Mouse (Mus musculus) midbrain, embryonic 12.5 days (tissue): ENCODE results near the gene Evx2. TPM values are rescaled to one million over a fixed set of nuclear protein-coding genes. Genes with fewer than 3 reads are reported as not detected.

Experiments
- ATAC-seq: fragments of 200-750 bp; cut with Nextera tagmentation; 2 replicates; pipeline ENCODE4 v1.8.0; 2017; ENCODE audit warnings: low read depth, moderate TSS enrichment, moderate library complexity; ENCODE audit not compliant: low FRiP score
- H3K27ac ChIP-seq: fragments of 300-500 bp; sonication (generic); replicated peaks from 2 replicates; pipeline ENCODE4 v1.5.1; 2016; ENCODE audit warnings: mild to moderate bottlenecking
- H3K27me3 ChIP-seq: fragments of 300-500 bp; sonication (generic); 2 replicates; pipeline ENCODE4 v1.6.1; 2016; ENCODE audit warnings: mild to moderate bottlenecking
- H3K36me3 ChIP-seq: fragments of 300-500 bp; sonication (generic); 2 replicates; pipeline ENCODE4 v1.6.1; 2016
- H3K4me1 ChIP-seq: fragments of 300-500 bp; sonication (generic); 2 replicates; pipeline ENCODE4 v1.6.1; 2016
- H3K4me2 ChIP-seq: fragments of 300-500 bp; sonication (generic); replicated peaks from 2 replicates; pipeline ENCODE4 v1.6.1; 2016; ENCODE audit warnings: mild to moderate bottlenecking, moderate library complexity
- H3K4me3 ChIP-seq: fragments of 300-500 bp; sonication (generic); 2 replicates; pipeline ENCODE4 v1.5.1; 2016; ENCODE audit warnings: mild to moderate bottlenecking
- H3K9ac ChIP-seq: fragments of 300-500 bp; sonication (generic); replicated peaks from 2 replicates; pipeline ENCODE4 v1.6.1; 2016; ENCODE audit warnings: mild to moderate bottlenecking, moderate library complexity
- H3K9me3 ChIP-seq: fragments of 300-500 bp; sonication (generic); 2 replicates; pipeline ENCODE4 v1.6.1; 2016; ENCODE audit warnings: mild to moderate bottlenecking
- WGBS: fragments of 180-500 bp; shearing (Covaris S2); methylation state at CpG from one replicate; pipeline ENCODE4 v1.1.7; 2016; 5-methylcytosine and 5-hydroxymethylcytosine counted together
- polyA plus RNA-seq: library from polyadenylated mRNA; unstranded; fragments of >200 nt; fragmentation: Nextera tagmentation; extraction: Ambion mirVana; gene quantifications from 2 replicates; pipeline ENCODE4 v1.2.1, GENCODE M21; 2016

The Evx2 gene
- polyA plus RNA-seq, 1 experiment from 2014 or later, result 1.4 TPM

DNA sequence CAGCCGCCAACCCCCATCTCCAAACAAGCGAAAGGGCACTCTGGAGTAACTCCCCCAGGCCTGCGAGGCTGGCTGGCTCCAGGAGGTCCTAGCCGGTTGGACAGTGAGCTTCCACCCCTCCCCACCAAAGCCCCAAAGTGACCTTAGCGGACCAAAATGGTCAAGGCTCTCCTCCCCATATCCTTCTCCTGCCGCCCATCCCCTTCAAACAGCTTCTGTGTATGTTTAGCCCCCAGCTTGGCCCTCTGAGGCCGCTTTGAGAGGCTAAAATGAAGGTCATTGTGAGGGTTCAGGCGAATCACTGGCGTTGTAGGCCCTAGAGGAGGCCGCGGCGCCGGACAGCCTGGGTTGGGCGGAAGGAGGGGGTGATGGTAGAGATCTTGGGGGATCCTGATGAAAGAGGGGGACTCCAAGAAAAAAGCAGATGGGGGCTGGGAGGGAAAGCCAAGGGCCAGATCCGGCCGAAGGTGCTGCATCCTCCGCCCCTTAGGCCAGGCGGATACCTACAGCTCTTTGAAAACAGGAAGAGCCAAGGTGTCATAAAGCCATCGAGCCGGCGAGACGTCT is 41.3 kb upstream of the Evx2 start:
- WGBS, result under 1% methylated on average over 22 of the region's 22 CpGs
- H3K9ac ChIP-seq, result no peak overlapping the region
- H3K4me2 ChIP-seq, result no peak overlapping the region
- H3K27ac ChIP-seq, result no peak overlapping the region
- no peak overlapping the region for H3K4me3 ChIP-seq
- H3K36me3 ChIP-seq, result no peaks in the 10 kb centered on the region
- H3K4me1 ChIP-seq, result peaks cover 25% of the 10 kb centered on the region
- no peaks in the 10 kb centered on the region for H3K9me3 ChIP-seq
- peaks cover 93% of the 10 kb centered on the region for H3K27me3 ChIP-seq
- ATAC-seq, result no peak

DNA sequence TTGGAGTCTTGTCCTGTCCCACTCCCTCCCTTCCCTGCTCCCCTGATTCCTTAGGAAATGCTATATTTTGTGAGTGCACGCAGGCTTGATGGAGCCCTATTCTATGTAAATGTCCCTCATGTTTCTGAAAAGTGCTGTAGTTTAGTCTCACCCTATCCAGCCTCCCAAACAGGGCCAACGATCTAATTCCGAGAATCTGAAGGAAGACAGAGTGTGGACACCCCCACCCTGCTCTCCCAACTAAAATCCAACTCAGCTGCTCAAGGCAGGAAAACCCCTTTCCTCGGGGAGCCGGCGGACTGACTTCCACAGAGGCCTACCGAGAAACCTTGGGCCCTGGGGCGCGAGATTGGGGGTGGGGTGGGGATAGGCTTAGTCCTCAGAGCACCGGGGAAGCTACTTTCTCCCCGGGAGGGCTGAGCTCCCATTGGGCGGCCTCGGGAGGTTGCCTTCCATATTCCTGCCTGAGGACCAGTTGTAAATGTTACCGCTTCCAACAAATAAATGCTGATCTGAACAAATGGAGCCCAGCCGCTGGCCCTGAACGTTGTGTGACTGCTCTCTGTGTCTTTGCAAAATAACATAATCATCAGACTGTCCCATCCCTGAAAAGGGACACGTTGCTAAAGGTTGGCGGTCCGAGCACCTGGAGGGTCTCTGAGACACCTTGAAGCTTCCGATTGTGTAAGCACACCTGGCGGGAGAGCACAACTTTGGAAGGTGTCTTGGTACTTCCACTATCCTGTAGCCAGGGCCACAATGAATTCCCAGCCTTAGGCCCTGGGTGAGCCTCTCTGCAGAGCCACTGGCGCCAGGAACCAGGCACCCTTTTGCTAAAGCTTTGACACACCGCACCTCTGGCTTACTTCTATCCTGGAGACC is 40.5 kb upstream of the Evx2 start:
- Histone ChIP-seq H3K27ac (no peak overlapping the region), H3K9me3 (no peaks in the 10 kb centered on the region), H3K4me3 (no peak overlapping the region), H3K9ac (no peak overlapping the region), H3K36me3 (no peaks in the 10 kb centered on the region), H3K4me2 (no peak overlapping the region), H3K27me3 (peaks cover 93% of the 10 kb centered on the region), H3K4me1 (peaks cover 18% of the 10 kb centered on the region)
- ATAC-seq, result no peak
- 2% methylated on average over 23 of the region's 23 CpGs for WGBS

DNA sequence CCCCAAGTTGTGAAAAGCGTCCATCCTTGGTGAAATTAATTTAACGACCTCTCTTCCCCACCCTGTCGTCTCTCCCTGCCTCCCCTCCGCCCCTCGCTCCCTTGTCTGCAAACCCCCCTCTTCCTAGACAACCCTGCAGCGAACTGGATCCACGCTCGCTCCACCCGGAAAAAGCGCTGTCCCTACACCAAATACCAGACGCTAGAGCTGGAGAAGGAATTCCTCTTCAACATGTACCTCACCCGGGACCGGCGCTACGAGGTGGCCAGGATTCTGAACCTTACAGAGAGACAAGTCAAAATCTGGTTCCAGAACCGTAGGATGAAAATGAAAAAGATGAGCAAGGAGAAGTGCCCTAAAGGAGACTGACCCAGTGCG is 39.7 kb upstream of the Evx2 start:
- H3K9ac ChIP-seq, result no peak overlapping the region
- H3K4me2 ChIP-seq, result no peak overlapping the region
- ATAC-seq, result no peak

DNA sequence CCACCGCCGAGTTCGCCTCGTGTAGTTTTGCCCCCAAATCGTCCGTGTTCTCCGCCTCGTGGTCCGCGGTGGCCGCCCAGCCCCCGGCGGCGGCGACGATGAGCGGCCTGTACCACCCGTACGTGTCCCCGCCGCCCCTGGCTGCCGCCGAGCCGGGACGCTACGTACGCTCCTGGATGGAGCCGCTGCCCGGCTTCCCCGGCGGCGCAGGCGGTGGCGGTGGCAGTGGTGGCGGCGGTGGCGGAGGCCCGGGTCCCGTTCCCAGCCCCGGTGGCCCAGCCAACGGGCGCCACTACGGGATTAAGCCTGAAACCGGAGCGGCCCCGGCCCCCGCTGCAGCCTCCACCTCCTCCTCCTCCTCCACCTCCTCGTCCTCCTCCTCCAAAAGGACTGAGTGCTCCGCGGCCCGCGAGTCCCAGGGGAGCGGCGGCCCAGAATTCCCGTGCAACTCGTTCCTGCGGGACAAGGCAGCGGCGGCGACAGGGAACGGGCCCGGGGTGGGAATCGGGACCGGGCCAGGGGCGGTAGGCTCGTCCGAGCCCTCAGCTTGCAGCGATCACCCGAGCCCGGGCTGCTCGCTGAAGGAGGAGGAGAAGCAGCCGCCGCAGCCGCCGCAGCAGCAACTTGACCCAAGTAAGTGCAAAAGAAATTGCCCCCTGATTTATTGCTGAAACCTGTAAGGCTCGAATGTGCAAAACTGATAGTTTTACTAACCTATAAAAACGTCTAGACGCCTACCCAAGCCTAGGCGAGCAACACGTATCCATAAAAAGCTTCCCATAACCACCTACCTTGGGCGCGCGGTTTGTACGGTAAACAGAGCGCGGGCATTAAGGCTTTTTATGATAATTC is 39.1 kb upstream of the Evx2 start:
- Histone ChIP-seq H3K4me2 (peak overlapping the region; percentile 53), H3K4me3 (peak overlapping the region; percentile 35), H3K4me1 (peaks cover 14% of the 10 kb centered on the region), H3K27ac (no peak overlapping the region), H3K9me3 (no peaks in the 10 kb centered on the region), H3K9ac (no peak overlapping the region), H3K36me3 (no peaks in the 10 kb centered on the region), H3K27me3 (peaks cover 93% of the 10 kb centered on the region)
- peak; percentile 41; the same call in 1 of the 2 replicates for ATAC-seq
- WGBS, result under 1% methylated on average over 85 of the region's 86 CpGs

More for the DNA sequence above, 39.7 kb upstream of the Evx2 start:
- peaks cover 14% of the 10 kb centered on the region for H3K4me1 ChIP-seq
- no peak overlapping the region for H3K4me3 ChIP-seq
- WGBS, result under 1% methylated on average over 17 of the region's 17 CpGs
- no peaks in the 10 kb centered on the region for H3K9me3 ChIP-seq
- H3K27me3 ChIP-seq, result peaks cover 93% of the 10 kb centered on the region
- H3K36me3 ChIP-seq, result no peaks in the 10 kb centered on the region
- no peak overlapping the region for H3K27ac ChIP-seq

- Histone ChIP-seq H3K9ac (no peak within 1 kb of the TSS), H3K4me3 (peak within 1 kb of the TSS; percentile 35)
Measured at GRCm38 (mm10) chr2:74697567-74698121, 38.3 kb upstream of the Evx2 start, which contains the start of gene Hoxd9. Hoxd9 (plus strand) TSS chr2:74697727.

GRCm38 (mm10) chr2:74696442-74697335 is 37.3 kb upstream of the Evx2 start:
- H3K4me3 ChIP-seq, result no peak overlapping the region
- peaks cover 99% of the 10 kb centered on the region for H3K27me3 ChIP-seq
- ATAC-seq, result no peak
- no peaks in the 10 kb centered on the region for H3K36me3 ChIP-seq
- H3K27ac ChIP-seq, result no peak overlapping the region
- WGBS, result under 1% methylated on average over 34 of the region's 34 CpGs
- H3K9me3 ChIP-seq, result no peaks in the 10 kb centered on the region
- no peak overlapping the region for H3K4me2 ChIP-seq
- H3K4me1 ChIP-seq, result peaks cover 14% of the 10 kb centered on the region
- H3K9ac ChIP-seq, result no peak overlapping the region

More at GRCm38 (mm10) chr2:74697567-74698121, 38.3 kb upstream of the Evx2 start, which contains the start of gene Hoxd9:
- Histone ChIP-seq H3K4me1 (peaks cover 14% of the 10 kb centered on the region), H3K27ac (no peak within 1 kb of the TSS), H3K4me2 (peak within 1 kb of the TSS; percentile 53), H3K36me3 (no peaks in the 10 kb centered on the region), H3K9me3 (no peaks in the 10 kb centered on the region), H3K27me3 (peaks cover 95% of the 10 kb centered on the region)
- peak; percentile 78 for ATAC-seq
- WGBS, result under 1% methylated on average over 43 of the region's 43 CpGs

- no peaks in the 10 kb centered on the region for H3K9me3 ChIP-seq
- H3K27me3 ChIP-seq, result peaks cover 100% of the 10 kb centered on the region
- H3K27ac ChIP-seq, result no peak overlapping the region
- no peak overlapping the region for H3K9ac ChIP-seq
- ATAC-seq, result no peak
- H3K4me3 ChIP-seq, result no peak overlapping the region
- H3K4me2 ChIP-seq, result no peak overlapping the region
- WGBS, result 5% methylated on average over 7 of the region's 7 CpGs
- H3K36me3 ChIP-seq, result no peaks in the 10 kb centered on the region
- H3K4me1 ChIP-seq, result peaks cover 14% of the 10 kb centered on the region
Measured at GRCm38 (mm10) chr2:74695813-74696430, 36.6 kb upstream of the Evx2 start.

GRCm38 (mm10) chr2:74695383-74695782 is 36.0 kb upstream of the Evx2 start:
- Histone ChIP-seq H3K27ac (no peak overlapping the region), H3K9ac (no peak overlapping the region), H3K9me3 (no peaks in the 10 kb centered on the region), H3K27me3 (peaks cover 97% of the 10 kb centered on the region), H3K4me1 (peaks cover 14% of the 10 kb centered on the region), H3K4me3 (no peak overlapping the region), H3K36me3 (no peaks in the 10 kb centered on the region), H3K4me2 (no peak overlapping the region)
- 14% methylated on average over 1 of the region's 1 CpGs for WGBS
- no peak for ATAC-seq

DNA sequence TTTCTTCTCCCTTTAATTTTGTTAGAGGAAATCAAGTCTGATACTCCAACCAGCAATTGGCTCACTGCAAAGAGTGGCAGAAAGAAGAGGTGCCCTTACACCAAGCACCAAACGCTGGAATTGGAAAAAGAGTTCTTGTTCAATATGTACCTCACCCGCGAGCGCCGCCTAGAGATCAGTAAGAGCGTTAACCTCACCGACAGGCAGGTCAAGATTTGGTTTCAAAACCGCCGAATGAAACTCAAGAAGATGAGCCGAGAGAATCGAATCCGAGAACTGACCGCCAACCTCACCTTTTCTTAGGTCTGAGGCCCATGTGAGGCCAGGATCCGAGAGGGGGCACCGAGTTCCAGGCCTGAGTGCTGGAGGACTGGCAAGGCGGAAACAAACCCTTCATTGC is 34.7 kb upstream of the Evx2 start:
- ATAC-seq, result no peak
- H3K4me3 ChIP-seq, result no peak overlapping the region
- H3K4me1 ChIP-seq, result peaks cover 14% of the 10 kb centered on the region
- H3K4me2 ChIP-seq, result no peak overlapping the region
- no peaks in the 10 kb centered on the region for H3K9me3 ChIP-seq
- no peaks in the 10 kb centered on the region for H3K36me3 ChIP-seq
- no peak overlapping the region for H3K27ac ChIP-seq
- no peak overlapping the region for H3K9ac ChIP-seq
- 1% methylated on average over 16 of the region's 16 CpGs for WGBS
- peaks cover 95% of the 10 kb centered on the region for H3K27me3 ChIP-seq

DNA sequence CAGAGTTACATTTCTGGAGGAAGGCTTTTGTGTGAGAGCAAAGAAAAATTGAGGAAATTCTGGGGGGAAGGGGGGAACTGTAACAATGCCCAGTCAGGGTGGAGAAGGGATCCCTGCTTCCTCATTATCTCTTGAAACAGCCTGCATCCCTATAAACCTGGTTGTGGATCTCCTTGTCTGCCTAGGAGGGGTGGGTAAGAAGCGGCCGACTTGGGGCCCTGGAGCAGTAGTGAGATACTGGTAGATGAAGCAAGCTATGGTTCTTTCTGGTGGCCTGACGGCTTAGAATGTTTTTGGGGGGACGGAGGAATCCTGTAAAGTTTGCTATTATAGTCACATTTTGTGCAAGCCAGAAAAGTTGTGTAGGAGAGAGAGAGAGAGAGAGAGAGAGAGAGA is 34.1 kb upstream of the Evx2 start:
- Histone ChIP-seq H3K27me3 (peaks cover 95% of the 10 kb centered on the region), H3K4me3 (no peak overlapping the region), H3K36me3 (no peaks in the 10 kb centered on the region), H3K9me3 (no peaks in the 10 kb centered on the region), H3K9ac (no peak overlapping the region), H3K4me1 (peaks cover 12% of the 10 kb centered on the region), H3K4me2 (no peak overlapping the region), H3K27ac (no peak overlapping the region)
- ATAC-seq, result no peak
- WGBS, result 9% methylated on average over 4 of the region's 4 CpGs
